Mouse (Mus musculus): ENCODE measurements around the gene Dyrk1a.

The Dyrk1a gene

GRCm38 (mm10) chr16:94701971-94702370, 132.2 kb downstream of the Dyrk1a start:
- in situ Hi-C loops (cut with MboI, MseI): no loop called here

- in situ Hi-C loops (cut with MboI, MseI): loop anchor here (10.0 kb wide), 1 partner anchor 799 kb away; no protein-coding TSS in a partner anchor
Observed at GRCm38 (mm10) chr16:94713480-94714094, 143.8 kb downstream of the Dyrk1a start.

GRCm38 (mm10) chr16:94714483-94714882, 144.7 kb downstream of the Dyrk1a start:
- in situ Hi-C loops (cut with MboI, MseI): loop anchor here (10.0 kb wide), 1 partner anchor 800 kb away; no protein-coding TSS in a partner anchor

GRCm38 (mm10) chr16:94717051-94717450, 147.2 kb downstream of the Dyrk1a start:
- in situ Hi-C loops (cut with MboI, MseI): loop anchor here (10.0 kb wide), 1 partner anchor 802 kb away; no protein-coding TSS in a partner anchor

- in situ Hi-C loops (cut with MboI, MseI): loop anchor here (10.0 kb wide), 1 partner anchor 804 kb away; no protein-coding TSS in a partner anchor
Observed at GRCm38 (mm10) chr16:94718919-94719318, 149.1 kb downstream of the Dyrk1a start.

- in situ Hi-C loops (cut with MboI, MseI): loop anchor here (10.0 kb wide), 1 partner anchor 805 kb away; no protein-coding TSS in a partner anchor
Observed at GRCm38 (mm10) chr16:94719488-94719887, 149.7 kb downstream of the Dyrk1a start.

- in situ Hi-C loops (cut with MboI, MseI): loop anchor here (10.0 kb wide), 1 partner anchor 396 kb away; the partner anchor contains the start of gene Ripply3
Observed at GRCm38 (mm10) chr16:94720476-94721153, 150.8 kb downstream of the Dyrk1a start.

- in situ Hi-C loops (cut with MboI, MseI): loop anchor here (10.0 kb wide), 1 partner anchor 397 kb away; the partner anchor contains the start of gene Ripply3
Observed at GRCm38 (mm10) chr16:94721549-94722006, 151.8 kb downstream of the Dyrk1a start.

- in situ Hi-C loops (cut with MboI, MseI): loop anchor here (10.0 kb wide), 1 partner anchor 398 kb away; the partner anchor contains the start of gene Ripply3
Observed at GRCm38 (mm10) chr16:94722936-94723335, 153.1 kb downstream of the Dyrk1a start.

GRCm38 (mm10) chr16:94724061-94724596, 154.3 kb downstream of the Dyrk1a start:
- in situ Hi-C loops (cut with MboI, MseI): loop anchor here (10.0 kb wide), 1 partner anchor 399 kb away; the partner anchor contains the start of gene Ripply3

- in situ Hi-C loops (cut with MboI, MseI): loop anchor here (10.0 kb wide), 1 partner anchor 400 kb away; the partner anchor contains the start of gene Ripply3
Observed at GRCm38 (mm10) chr16:94724747-94725211, 155.0 kb downstream of the Dyrk1a start.

GRCm38 (mm10) chr16:94729236-94729635, 159.4 kb downstream of the Dyrk1a start:
- in situ Hi-C loops (cut with MboI, MseI): loop anchor here (10.0 kb wide), 1 partner anchor 404 kb away; the partner anchor contains the start of gene Ripply3

GRCm38 (mm10) chr16:94731027-94731426, 161.2 kb downstream of the Dyrk1a start:
- in situ Hi-C loops (cut with MboI, MseI): loop anchor here (10.0 kb wide), 1 partner anchor 56 kb away; no protein-coding TSS in a partner anchor

- in situ Hi-C loops (cut with MboI, MseI): loop anchor here (10.0 kb wide), 1 partner anchor 61 kb away; no protein-coding TSS in a partner anchor
Observed at GRCm38 (mm10) chr16:94735472-94735871, 165.7 kb downstream of the Dyrk1a start.

GRCm38 (mm10) chr16:94736462-94737358, 166.9 kb downstream of the Dyrk1a start:
- in situ Hi-C loops (cut with MboI, MseI): loop anchor here (10.0 kb wide), 1 partner anchor 62 kb away; no protein-coding TSS in a partner anchor

- in situ Hi-C loops (cut with MboI, MseI): loop anchor here (10.0 kb wide), 1 partner anchor 63 kb away; no protein-coding TSS in a partner anchor
Observed at GRCm38 (mm10) chr16:94737359-94737687, 167.5 kb downstream of the Dyrk1a start.

GRCm38 (mm10) chr16:94743853-94744501, 174.2 kb downstream of the Dyrk1a start:
- in situ Hi-C loops (cut with MboI, MseI): loop anchor here (10.0 kb wide), 1 partner anchor 799 kb away; no protein-coding TSS in a partner anchor

- in situ Hi-C loops (cut with MboI, MseI): loop anchor here (10.0 kb wide), 1 partner anchor 800 kb away; no protein-coding TSS in a partner anchor
Observed at GRCm38 (mm10) chr16:94745016-94745415, 175.2 kb downstream of the Dyrk1a start.
